Mouse (Mus musculus): ENCODE data around the gene Ccdc86.

Ccdc86 gene

GRCm38 (mm10) chr19:10979184-10980168, 30.4 kb upstream of the Ccdc86 start:
- TF ChIP-seq POU5F1 (IDR thresholded peaks at IDR 0.05; ENCODE audit: borderline replicate concordance, low read length) (no peak), CTCF (conservative IDR thresholded peaks at IDR 0.05; ENCODE audit: low read length) (peak; percentile 91), NANOG (IDR thresholded peaks at IDR 0.05; ENCODE audit: borderline replicate concordance, low read length) (no peak)

GRCm38 (mm10) chr19:10976318-10976717, 27.3 kb upstream of the Ccdc86 start:
- Histone ChIP-seq H3K9me3 (ENCODE audit: low read length) (no peaks in the 10 kb centered on the region; the same call in 1 of the 2 replicates), H3K4me3 (replicated peaks; ENCODE audit: low read length) (no peak overlapping the region), H3K4me1 (replicated peaks; ENCODE audit: low read depth, low read length) (peaks cover 63% of the 10 kb centered on the region), H3K36me3 (ENCODE audit: insufficient read depth, low read length) (no peaks in the 10 kb centered on the region), H3K27me3 (ENCODE audit: insufficient read depth, low read length) (0 out of 2 replicates have a peak, but pooled peaks cover 2% of the 10 kb centered on the region)
- no peak for TF ChIP-seq POU5F1 (IDR thresholded peaks at IDR 0.05; ENCODE audit: borderline replicate concordance, low read length)
- peak; percentile 91 for TF ChIP-seq CTCF (conservative IDR thresholded peaks at IDR 0.05; ENCODE audit: low read length)
- no peak for TF ChIP-seq NANOG (IDR thresholded peaks at IDR 0.05; ENCODE audit: borderline replicate concordance, low read length)

More at GRCm38 (mm10) chr19:10979184-10980168, 30.4 kb upstream of the Ccdc86 start:
- no peaks in the 10 kb centered on the region for H3K9me3 ChIP-seq (ENCODE audit: low read length)
- H3K36me3 ChIP-seq (ENCODE audit: insufficient read depth, low read length), result no peaks in the 10 kb centered on the region
- H3K27me3 ChIP-seq (ENCODE audit: insufficient read depth, low read length), result peaks cover 8% of the 10 kb centered on the region
- H3K4me1 ChIP-seq (replicated peaks; ENCODE audit: low read depth, low read length), result peaks cover 48% of the 10 kb centered on the region
- H3K4me3 ChIP-seq (replicated peaks; ENCODE audit: low read length), result peak overlapping the region; percentile 53

- 0 out of 2 replicates have a peak, but pooled peaks cover 2% of the 10 kb centered on the region for H3K27me3 ChIP-seq (ENCODE audit: insufficient read depth, low read length)
- peaks cover 6% of the 10 kb centered on the region for H3K9me3 ChIP-seq (ENCODE audit: low read length)
- no peak overlapping the region for H3K4me3 ChIP-seq (replicated peaks; ENCODE audit: low read length)
- no peaks in the 10 kb centered on the region for H3K36me3 ChIP-seq (ENCODE audit: insufficient read depth, low read length)
- H3K4me1 ChIP-seq (replicated peaks; ENCODE audit: low read depth, low read length), result peaks cover 61% of the 10 kb centered on the region
- no peak for TF ChIP-seq POU5F1 (IDR thresholded peaks at IDR 0.05; ENCODE audit: borderline replicate concordance, low read length)
- no peak for TF ChIP-seq CTCF (conservative IDR thresholded peaks at IDR 0.05; ENCODE audit: low read length)
- TF ChIP-seq NANOG (IDR thresholded peaks at IDR 0.05; ENCODE audit: borderline replicate concordance, low read length), result no peak
These were observed 26.1 kb upstream of the Ccdc86 start for GRCm38 (mm10) chr19:10975187-10975586.

- Histone ChIP-seq H3K4me1 (replicated peaks; ENCODE audit: low read depth, low read length) (peaks cover 53% of the 10 kb centered on the region), H3K9me3 (ENCODE audit: low read length) (peaks cover 6% of the 10 kb centered on the region), H3K27me3 (ENCODE audit: insufficient read depth, low read length) (peaks cover 6% of the 10 kb centered on the region; the same call in 1 of the 2 replicates), H3K36me3 (ENCODE audit: insufficient read depth, low read length) (no peaks in the 10 kb centered on the region), H3K4me3 (replicated peaks; ENCODE audit: low read length) (peak within 1 kb of the TSS; percentile 43)
- TF ChIP-seq NANOG (IDR thresholded peaks at IDR 0.05; ENCODE audit: borderline replicate concordance, low read length), result no peak
- no peak for TF ChIP-seq CTCF (conservative IDR thresholded peaks at IDR 0.05; ENCODE audit: low read length)
- TF ChIP-seq POU5F1 (IDR thresholded peaks at IDR 0.05; ENCODE audit: borderline replicate concordance, low read length), result no peak
These were observed 25.3 kb upstream of the Ccdc86 start, which contains the start of gene Ms4a10 for GRCm38 (mm10) chr19:10974238-10974865. Gene Ms4a10, minus strand, starts transcription at chr19:10974670.

- Histone ChIP-seq H3K9me3 (ENCODE audit: low read length) (peaks cover 6% of the 10 kb centered on the region), H3K27me3 (ENCODE audit: insufficient read depth, low read length) (peaks cover 11% of the 10 kb centered on the region), H3K4me3 (replicated peaks; ENCODE audit: low read length) (peak overlapping the region; percentile 43), H3K36me3 (ENCODE audit: insufficient read depth, low read length) (no peaks in the 10 kb centered on the region), H3K4me1 (replicated peaks; ENCODE audit: low read depth, low read length) (peaks cover 47% of the 10 kb centered on the region)
- TF ChIP-seq POU5F1 (IDR thresholded peaks at IDR 0.05; ENCODE audit: borderline replicate concordance, low read length) (no peak), CTCF (conservative IDR thresholded peaks at IDR 0.05; ENCODE audit: low read length) (no peak), NANOG (IDR thresholded peaks at IDR 0.05; ENCODE audit: borderline replicate concordance, low read length) (no peak)
These were observed 24.1 kb upstream of the Ccdc86 start for GRCm38 (mm10) chr19:10973187-10973586.

GRCm38 (mm10) chr19:10972660-10973059, 23.6 kb upstream of the Ccdc86 start:
- peak overlapping the region; percentile 43; the same call in 1 of the 2 replicates for H3K4me3 ChIP-seq (replicated peaks; ENCODE audit: low read length)
- peaks cover 47% of the 10 kb centered on the region for H3K4me1 ChIP-seq (replicated peaks; ENCODE audit: low read depth, low read length)
- no peak for TF ChIP-seq CTCF (conservative IDR thresholded peaks at IDR 0.05; ENCODE audit: low read length)
- TF ChIP-seq POU5F1 (IDR thresholded peaks at IDR 0.05; ENCODE audit: borderline replicate concordance, low read length), result peak; percentile 86; the same call in 1 of the 2 replicates
- TF ChIP-seq NANOG (IDR thresholded peaks at IDR 0.05; ENCODE audit: borderline replicate concordance, low read length), result peak; percentile 89
- H3K27me3 ChIP-seq (ENCODE audit: insufficient read depth, low read length), result peaks cover 16% of the 10 kb centered on the region
- H3K9me3 ChIP-seq (ENCODE audit: low read length), result peaks cover 6% of the 10 kb centered on the region
- H3K36me3 ChIP-seq (ENCODE audit: insufficient read depth, low read length), result no peaks in the 10 kb centered on the region

- no peak for TF ChIP-seq NANOG (IDR thresholded peaks at IDR 0.05; ENCODE audit: borderline replicate concordance, low read length)
- TF ChIP-seq CTCF (conservative IDR thresholded peaks at IDR 0.05; ENCODE audit: low read length), result no peak
- TF ChIP-seq POU5F1 (IDR thresholded peaks at IDR 0.05; ENCODE audit: borderline replicate concordance, low read length), result no peak
- Histone ChIP-seq H3K36me3 (ENCODE audit: insufficient read depth, low read length) (no peaks in the 10 kb centered on the region), H3K4me3 (replicated peaks; ENCODE audit: low read length) (no peak overlapping the region), H3K9me3 (ENCODE audit: low read length) (peaks cover 6% of the 10 kb centered on the region), H3K27me3 (ENCODE audit: insufficient read depth, low read length) (peaks cover 37% of the 10 kb centered on the region), H3K4me1 (replicated peaks; ENCODE audit: low read depth, low read length) (peaks cover 38% of the 10 kb centered on the region)
These were observed 21.4 kb upstream of the Ccdc86 start for GRCm38 (mm10) chr19:10970457-10970856.

- Histone ChIP-seq H3K4me3 (replicated peaks; ENCODE audit: low read length) (no peak overlapping the region), H3K36me3 (ENCODE audit: insufficient read depth, low read length) (no peaks in the 10 kb centered on the region), H3K4me1 (replicated peaks; ENCODE audit: low read depth, low read length) (peaks cover 20% of the 10 kb centered on the region), H3K27me3 (ENCODE audit: insufficient read depth, low read length) (peaks cover 53% of the 10 kb centered on the region), H3K9me3 (ENCODE audit: low read length) (peaks cover 6% of the 10 kb centered on the region)
- TF ChIP-seq NANOG (IDR thresholded peaks at IDR 0.05; ENCODE audit: borderline replicate concordance, low read length) (no peak), CTCF (conservative IDR thresholded peaks at IDR 0.05; ENCODE audit: low read length) (no peak), POU5F1 (IDR thresholded peaks at IDR 0.05; ENCODE audit: borderline replicate concordance, low read length) (no peak)
These were observed 19.5 kb upstream of the Ccdc86 start for GRCm38 (mm10) chr19:10968578-10968977.
